Mouse (Mus musculus) adrenal gland, adult (tissue): Measurements from ENCODE around the gene Myom1.

Experiments
- DNase-seq, 2 experiments: peaks; one replicate each; pipeline ENCODE4 v3.0.0; 2022 to 2023; ENCODE audit warnings: low spot score in 1 of 2; ENCODE audit not compliant: inconsistent age in 2 of 2

The Myom1 gene

GRCm38 (mm10) chr17:71134441-71134955, 132.1 kb downstream of the Myom1 start:
- DNase-seq, result peak in 1 of 2 experiments; percentile 50

GRCm38 (mm10) chr17:71135108-71135507, 132.7 kb downstream of the Myom1 start:
- peak; percentile 43 to 69 for DNase-seq

- no peak for DNase-seq
Observed at GRCm38 (mm10) chr17:71135866-71136265, 133.4 kb downstream of the Myom1 start.

GRCm38 (mm10) chr17:71136384-71137333, 134.2 kb downstream of the Myom1 start:
- no peak for DNase-seq

- DNase-seq, result no peak
Observed at GRCm38 (mm10) chr17:71137334-71137721, 134.9 kb downstream of the Myom1 start.

- DNase-seq, result no peak
Observed at GRCm38 (mm10) chr17:71142068-71142467, 139.6 kb downstream of the Myom1 start.

- no peak for DNase-seq
Observed at GRCm38 (mm10) chr17:71143155-71143554, 140.7 kb downstream of the Myom1 start.

GRCm38 (mm10) chr17:71144322-71145116, 142.1 kb downstream of the Myom1 start:
- no peak for DNase-seq

GRCm38 (mm10) chr17:71145248-71145961, 143.0 kb downstream of the Myom1 start:
- no peak for DNase-seq

GRCm38 (mm10) chr17:71153356-71153755, 150.9 kb downstream of the Myom1 start:
- peak in 1 of 2 experiments; percentile 58 for DNase-seq

- peak; percentile 88 to 95 for DNase-seq
Observed at GRCm38 (mm10) chr17:71155271-71155670, 152.8 kb downstream of the Myom1 start.

- DNase-seq, result peak in 1 of 2 experiments; percentile 61
Observed at GRCm38 (mm10) chr17:71159152-71159567, 156.7 kb downstream of the Myom1 start.

GRCm38 (mm10) chr17:71159720-71160119, 157.3 kb downstream of the Myom1 start:
- DNase-seq, result no peak

- DNase-seq, result no peak
Observed at GRCm38 (mm10) chr17:71160244-71160995, 158.0 kb downstream of the Myom1 start.

GRCm38 (mm10) chr17:71164991-71165390, 162.6 kb downstream of the Myom1 start:
- peak; percentile 50 to 76 for DNase-seq

- no peak for DNase-seq
Observed at GRCm38 (mm10) chr17:71168205-71168815, 165.9 kb downstream of the Myom1 start.

GRCm38 (mm10) chr17:71168846-71169245, 166.4 kb downstream of the Myom1 start:
- no peak for DNase-seq

- DNase-seq, result no peak
Observed at GRCm38 (mm10) chr17:71169639-71170038, 167.2 kb downstream of the Myom1 start.

GRCm38 (mm10) chr17:71171161-71171560, 168.7 kb downstream of the Myom1 start:
- DNase-seq, result no peak
